Mouse (Mus musculus) common myeloid progenitor, adult 5-6 weeks (primary cell): ENCODE results near the gene Zfp746. TPM values are rescaled to one million over a fixed set of nuclear protein-coding genes. Genes with fewer than 3 reads are reported as not detected.
A peak's percentile ranks its signal among the peaks of the same experiment; 100 is the strongest.

Source experiments
- ATAC-seq: replicated peaks from 2 replicates; pipeline ENCODE4 v1.8.0; 2016; ENCODE audit warnings: low read depth, mild to moderate bottlenecking, moderate TSS enrichment, inconsistent platforms; ENCODE audit not compliant: poor library complexity, severe bottlenecking
- total RNA-seq: library from RNA; stranded (forward); fragments of 200-1000, 187-1606 nt; gene quantifications from 2 replicates; pipeline ENCODE4 v1.2.3, GENCODE M21; 2017

Gene Zfp746
- total RNA-seq, result 24.3 and 30.5 TPM in 2 replicates

GRCm38 (mm10) chr6:48086471-48086878, at the start of gene Zfp746:
Gene Zfp746, minus strand, starts transcription at chr6:48086593.
- ATAC-seq, result peak; percentile 71

GRCm38 (mm10) chr6:48121092-48121491, 34.7 kb upstream of the Zfp746 start:
- peak; percentile 99 for ATAC-seq

GRCm38 (mm10) chr6:48116036-48116435, 29.6 kb upstream of the Zfp746 start:
- no peak for ATAC-seq

DNA sequence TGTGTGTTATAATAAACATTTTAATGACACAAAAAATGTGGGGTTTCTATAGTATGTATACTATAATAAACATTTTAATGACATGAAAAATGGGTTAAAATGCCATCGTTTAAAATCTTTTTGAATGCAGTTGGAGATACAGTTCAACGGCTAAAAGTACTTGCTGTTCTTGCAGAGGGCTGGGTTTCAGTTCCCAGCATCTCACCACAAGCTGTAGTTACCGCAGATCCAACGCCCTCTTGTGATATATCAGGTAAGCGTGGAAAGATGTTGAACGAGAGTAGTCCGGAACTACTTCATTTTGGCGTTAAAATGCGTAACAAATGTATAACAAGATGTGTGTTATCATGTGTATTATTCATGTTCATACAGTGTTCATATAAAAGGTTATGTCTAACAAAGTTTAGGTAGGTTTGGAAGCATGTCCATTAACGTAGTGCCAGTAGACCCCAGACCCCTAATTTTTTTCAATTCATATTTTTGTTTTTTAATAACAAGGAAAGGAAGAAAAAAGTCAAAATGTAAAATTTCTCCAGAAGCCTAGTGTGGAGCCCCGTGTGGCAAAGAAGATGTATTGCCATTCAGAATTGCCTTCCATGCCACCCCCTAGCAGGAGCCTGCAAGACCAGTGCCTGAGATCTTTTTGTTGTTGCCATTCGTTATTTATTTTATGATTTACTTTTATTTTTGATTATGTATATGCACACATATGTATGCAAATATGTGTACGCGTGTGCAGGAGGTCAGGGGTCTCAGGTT, 743 bp upstream of the Zfp746 start:
- peak; percentile 13; the same call in 1 of the 2 replicates for ATAC-seq

DNA sequence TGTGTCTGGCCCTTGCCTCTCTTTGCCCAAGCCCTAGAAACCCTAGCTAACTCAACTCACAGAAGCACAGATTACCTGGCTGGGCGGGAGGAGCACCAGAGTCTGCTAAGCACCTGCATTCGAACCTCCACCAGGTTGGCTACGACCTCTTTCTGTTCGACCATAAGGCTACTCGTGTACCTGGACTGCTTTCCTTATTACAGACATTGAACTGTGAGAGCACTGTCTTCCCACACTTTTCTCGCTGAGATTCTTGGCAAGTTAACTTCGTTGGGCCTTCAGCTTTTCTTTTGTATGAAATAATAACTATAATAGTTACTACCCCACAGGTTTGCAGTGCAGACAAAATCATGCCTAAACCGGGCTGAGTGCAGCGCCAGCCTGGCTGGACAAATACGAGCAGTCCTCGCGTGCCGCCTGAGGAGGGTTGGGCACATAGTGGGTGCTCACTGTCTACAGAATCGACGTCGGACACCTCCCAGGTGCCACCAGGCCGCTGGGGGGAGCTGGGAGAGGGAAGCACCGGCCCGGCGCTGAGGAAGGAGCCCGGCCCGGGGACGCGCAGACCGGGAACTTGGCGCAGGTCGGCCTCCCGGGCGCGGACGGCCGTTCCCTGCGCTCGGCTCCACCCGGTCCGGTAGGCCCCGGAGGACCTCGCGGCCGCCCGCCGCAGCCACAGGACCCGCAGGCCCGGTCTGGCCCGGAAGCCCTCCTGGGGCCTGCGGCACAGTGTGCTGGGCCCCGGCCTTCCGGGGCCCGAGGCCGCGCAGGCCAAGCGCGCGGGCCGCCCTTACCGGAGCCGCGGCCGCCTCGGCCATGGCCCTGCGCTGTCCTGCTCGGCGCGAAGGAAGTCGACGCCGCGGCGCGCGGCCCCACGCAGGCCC, 630 bp downstream of the Zfp746 start:
- ATAC-seq, result peak; percentile 40

DNA sequence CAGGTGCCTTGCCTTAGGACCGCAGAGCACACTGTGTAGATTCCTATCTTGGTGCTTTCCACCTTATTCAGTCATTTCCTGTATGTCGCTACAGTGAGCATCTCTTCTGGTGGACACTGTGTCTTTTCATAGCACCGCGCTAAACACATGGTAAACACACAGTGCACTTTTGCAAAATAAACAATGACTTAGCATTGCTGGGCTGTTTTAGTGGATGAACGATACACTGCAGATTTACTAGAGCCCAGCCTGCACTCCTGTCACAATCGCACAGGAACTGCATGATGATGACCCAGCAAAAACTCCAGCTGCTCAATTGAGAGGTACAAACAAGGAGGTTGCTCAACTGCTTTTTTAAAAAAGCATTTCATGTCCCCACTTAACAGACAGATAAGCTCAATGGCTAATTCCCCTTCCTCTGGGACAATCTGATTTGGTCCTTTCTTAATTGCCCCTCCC, 2.6 kb downstream of the Zfp746 start:
- ATAC-seq, result peak; percentile 57

GRCm38 (mm10) chr6:48081952-48082351, 4.4 kb downstream of the Zfp746 start:
- no peak for ATAC-seq

DNA sequence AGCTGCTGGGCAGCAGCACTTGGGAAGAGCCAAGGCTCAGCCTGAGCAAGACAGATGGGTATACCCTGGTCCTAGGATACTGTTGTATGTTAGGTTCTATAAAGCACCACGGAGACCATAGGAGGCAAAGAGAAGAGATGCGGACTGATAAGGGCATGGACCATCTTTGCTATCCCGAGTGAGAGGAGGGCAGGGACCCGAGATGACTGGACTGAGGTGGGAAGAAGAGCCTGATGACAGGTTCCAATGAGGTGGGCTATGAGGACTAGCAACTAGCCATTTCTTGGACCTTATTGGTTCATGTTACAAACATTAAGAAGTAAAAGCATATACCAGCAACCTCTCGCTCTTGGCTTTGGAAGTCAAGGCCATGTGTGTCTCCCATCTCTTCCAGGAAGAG, 5.4 kb downstream of the Zfp746 start:
- ATAC-seq, result no peak

- ATAC-seq, result peak; percentile 100
Observed at GRCm38 (mm10) chr6:48073316-48073715, 13.1 kb downstream of the Zfp746 start.

GRCm38 (mm10) chr6:48067492-48067891, 18.9 kb downstream of the Zfp746 start:
- no peak for ATAC-seq

DNA sequence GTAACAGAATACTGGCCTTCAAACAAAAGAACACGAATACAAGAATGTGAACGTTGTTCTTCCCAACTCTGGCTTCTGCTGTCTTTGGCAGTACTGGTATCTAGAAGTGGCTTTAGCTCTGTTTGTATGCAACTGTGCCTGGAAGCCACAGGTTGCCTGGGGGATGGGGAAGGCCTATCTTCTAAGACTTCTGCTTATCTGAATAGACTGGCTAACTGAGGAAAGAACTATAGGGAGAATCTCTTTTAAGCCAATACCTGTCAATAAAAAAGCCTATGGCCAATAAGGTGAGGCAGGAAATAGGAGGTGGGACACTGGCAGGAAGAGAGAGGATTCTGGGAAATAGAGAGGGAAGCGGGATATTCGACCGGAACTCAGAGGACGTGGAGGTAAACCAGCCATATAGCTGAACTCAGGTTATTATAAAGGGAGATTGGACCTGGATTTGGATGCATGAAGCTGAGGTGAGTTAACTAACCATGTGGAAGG, 20.8 kb downstream of the Zfp746 start:
- ATAC-seq, result no peak

DNA sequence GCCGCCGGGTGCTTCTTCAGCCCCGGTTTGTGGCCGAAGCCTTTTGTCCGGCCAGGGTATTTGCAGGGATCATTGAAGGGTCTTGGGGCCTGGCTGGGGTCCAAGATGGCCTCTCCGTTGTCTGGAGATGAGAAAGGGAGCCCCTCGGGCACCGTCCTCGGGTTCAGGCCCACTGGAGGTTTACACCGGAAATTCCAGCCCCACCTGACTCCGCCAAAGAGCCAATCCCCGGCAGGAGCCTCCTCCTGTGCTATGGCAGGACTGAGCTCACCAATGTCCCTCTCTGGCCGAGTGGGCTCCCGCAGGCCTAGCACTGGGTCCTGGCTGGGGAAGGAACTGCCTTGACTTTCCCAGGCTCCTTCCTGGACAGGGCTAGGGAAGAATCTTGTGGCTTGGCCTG, 21.9 kb downstream of the Zfp746 start:
- no peak for ATAC-seq

DNA sequence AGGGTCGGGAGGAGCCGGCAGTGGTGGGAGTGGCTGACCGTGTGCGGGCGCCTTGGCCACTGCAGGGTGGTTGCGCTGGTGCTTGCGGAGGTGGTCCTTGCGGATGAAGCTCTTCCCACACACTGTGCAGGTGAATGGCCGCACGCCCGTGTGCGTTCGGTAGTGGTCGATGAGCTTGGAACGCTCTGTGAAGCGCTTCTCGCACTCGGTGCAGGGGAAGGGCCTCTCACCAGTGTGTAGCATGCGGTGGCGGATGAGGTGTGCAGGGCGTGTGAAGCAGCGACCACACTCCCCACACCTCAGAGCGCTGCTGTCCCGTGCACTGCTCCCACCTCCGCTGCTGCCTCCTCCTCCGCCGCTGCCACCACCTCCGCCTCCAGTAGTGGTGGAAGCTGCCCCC, 22.5 kb downstream of the Zfp746 start:
- no peak for ATAC-seq

- ATAC-seq, result no peak
Observed at GRCm38 (mm10) chr6:48060895-48061294, 25.5 kb downstream of the Zfp746 start.

GRCm38 (mm10) chr6:48060421-48060820, 26.0 kb downstream of the Zfp746 start:
- no peak for ATAC-seq

GRCm38 (mm10) chr6:48052136-48052535, 34.3 kb downstream of the Zfp746 start:
- no peak for ATAC-seq

DNA sequence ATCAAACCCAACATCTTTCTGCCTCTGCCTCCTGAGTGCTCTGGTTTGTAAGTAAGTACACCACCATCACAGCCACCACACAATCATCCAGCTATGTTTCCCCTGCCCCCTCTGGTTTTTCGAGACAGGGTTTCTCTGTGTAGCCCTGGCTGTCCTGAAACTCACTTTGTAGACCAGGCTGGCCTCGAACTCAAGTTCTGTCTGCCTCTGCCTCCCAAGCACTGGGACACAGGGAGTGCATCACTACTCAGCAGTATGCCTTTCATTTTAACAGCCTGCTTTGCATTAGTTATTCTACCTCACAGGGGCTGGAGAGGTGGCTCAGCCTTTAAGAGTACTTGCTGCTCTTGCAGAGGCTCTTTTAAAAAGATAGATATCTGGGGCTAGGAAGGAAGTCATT, 34.7 kb downstream of the Zfp746 start:
- no peak for ATAC-seq

DNA sequence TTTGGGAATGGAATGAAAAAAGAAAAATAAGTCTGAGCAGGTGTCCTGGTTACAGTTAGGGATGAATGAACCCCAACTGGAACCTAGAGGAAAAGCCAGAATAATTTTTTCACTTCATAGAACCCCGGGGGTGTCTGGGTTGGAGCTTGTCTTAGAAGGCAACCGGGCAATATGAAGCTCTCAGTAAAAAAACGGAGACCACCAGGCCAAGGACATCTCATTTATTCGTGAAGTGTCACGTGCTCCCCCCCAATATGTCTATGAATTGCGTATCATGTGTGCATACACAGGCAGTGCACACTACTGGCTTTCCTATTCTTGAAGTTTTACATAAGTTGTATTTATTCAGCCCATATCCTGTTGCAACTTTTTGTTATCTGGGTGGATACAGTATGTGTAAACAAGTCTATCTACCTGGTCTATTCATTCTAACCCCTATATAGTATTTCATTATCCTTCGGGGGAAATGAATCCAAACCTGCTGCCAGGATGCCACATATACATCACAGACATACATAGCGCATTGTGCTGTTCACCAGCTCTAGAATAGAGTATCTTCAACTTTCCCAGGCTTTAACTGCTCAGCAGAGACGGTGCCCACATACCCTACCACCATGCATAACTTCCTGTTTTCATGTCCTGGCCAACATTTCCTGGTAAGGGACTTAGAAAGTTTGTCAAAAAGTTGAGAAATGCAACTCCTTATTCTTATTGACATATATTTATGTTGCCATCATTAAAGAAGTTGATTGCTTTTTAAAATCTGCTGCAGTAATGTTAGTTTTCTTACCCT, 36.9 kb downstream of the Zfp746 start:
- peak; percentile 51 for ATAC-seq

DNA sequence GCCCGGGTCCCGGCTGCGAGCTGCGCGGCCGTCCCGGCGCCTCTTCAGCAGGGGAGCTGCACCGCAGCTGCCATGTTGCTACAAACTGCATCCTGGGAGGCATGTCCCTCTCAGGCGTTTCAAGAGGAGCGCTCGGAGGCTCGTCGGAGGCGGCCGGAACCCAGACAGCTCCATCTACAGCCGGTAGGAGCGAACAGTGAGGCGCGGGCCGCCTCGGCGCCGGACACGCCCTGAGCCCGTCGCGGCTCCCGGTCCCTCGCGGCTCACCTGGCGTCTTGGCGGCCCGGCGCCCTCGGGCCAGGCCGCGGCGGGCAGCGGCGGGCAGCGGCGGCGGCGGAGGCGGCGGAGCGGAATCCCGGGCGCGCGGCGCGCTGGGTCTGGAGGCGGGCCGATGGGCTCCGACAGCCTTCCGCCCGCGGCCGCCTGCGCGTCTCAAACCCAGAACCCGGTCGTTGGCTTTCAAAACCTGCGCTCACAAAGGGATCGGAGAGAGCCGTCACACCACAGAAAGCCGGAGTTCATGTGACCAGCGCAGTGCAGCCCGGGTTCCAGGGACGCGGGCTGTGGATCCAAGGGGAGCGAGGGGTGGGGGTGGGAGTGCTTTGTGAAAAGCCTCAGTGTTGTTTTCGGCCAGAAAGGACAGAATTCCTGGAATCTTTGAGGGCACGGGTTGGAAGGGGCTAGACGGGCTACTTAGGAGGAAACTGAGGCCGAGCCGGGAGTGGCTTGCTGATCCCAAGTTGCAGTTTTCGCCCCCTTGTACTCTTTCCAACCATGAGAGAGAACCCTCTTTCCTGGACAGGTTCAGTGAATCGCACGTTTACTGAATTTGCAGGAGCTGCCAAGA, 37.7 kb downstream of the Zfp746 start, which contains the start of gene Zfp777:
TSS of gene Zfp777 (minus strand) at position 486 of the 847 bp plus-strand sequence.
- peak; percentile 86 for ATAC-seq
